Mouse (Mus musculus) neural tube, embryonic 11.5 days (tissue): ENCODE measurements at regions not wholly inside any gene's neighbourhood (a gene's known extent, or its start where the extent isn't known, plus 50 kb on each side); places are given as distances from the start of the nearest gene placed in this dataset.

Experiments
- ATAC-seq: fragments of 200-750 bp; cut with Nextera tagmentation; 2 replicates; pipeline ENCODE4 v1.8.0; 2017; ENCODE audit warnings: moderate number of reproducible peaks, mild to moderate bottlenecking, moderate TSS enrichment, moderate library complexity; ENCODE audit not compliant: insufficient read depth, low FRiP score, low TSS enrichment
- DNase-seq: peaks from one replicate; pipeline ENCODE4 v3.0.0-alpha.2; 2015; ENCODE audit warnings: low spot score
- H3K27ac ChIP-seq: fragments of 300-500 bp; sonication (generic); 2 replicates; pipeline ENCODE4 v1.5.1; 2014; ENCODE audit warnings: low read depth, mild to moderate bottlenecking, low read length
- H3K27me3 ChIP-seq: fragments of 300-500 bp; sonication (generic); 2 replicates; pipeline ENCODE4 v1.6.1; 2014; ENCODE audit warnings: mild to moderate bottlenecking, low read length, mixed read lengths; ENCODE audit not compliant: control insufficient read depth, insufficient read depth
- H3K36me3 ChIP-seq: fragments of 300-500 bp; sonication (generic); 2 replicates; pipeline ENCODE4 v1.6.1; 2014; ENCODE audit warnings: mild to moderate bottlenecking, low read length, moderate library complexity, mixed read lengths; ENCODE audit not compliant: control insufficient read depth, insufficient read depth
- H3K4me1 ChIP-seq: fragments of 300-500 bp; sonication (generic); 2 replicates; pipeline ENCODE4 v1.6.1; 2014; ENCODE audit warnings: low read length, mixed read lengths; ENCODE audit not compliant: control insufficient read depth, insufficient read depth
- H3K4me2 ChIP-seq: fragments of 300-500 bp; sonication (generic); 2 replicates; pipeline ENCODE4 v1.6.1; 2014; ENCODE audit warnings: low read depth, mild to moderate bottlenecking, moderate library complexity
- H3K4me3 ChIP-seq: fragments of 300-500 bp; sonication (generic); 2 replicates; pipeline ENCODE4 v1.5.1; 2014; ENCODE audit warnings: low read depth, low read length
- H3K9ac ChIP-seq: fragments of 300-500 bp; sonication (generic); 2 replicates; pipeline ENCODE4 v1.6.1; 2014; ENCODE audit warnings: mild to moderate bottlenecking, low read length
- H3K9me3 ChIP-seq: fragments of 300-500 bp; sonication (generic); 2 replicates; pipeline ENCODE4 v1.6.1; 2016; ENCODE audit warnings: low read length; ENCODE audit not compliant: control insufficient read depth
- WGBS: fragments of 180-500 bp; shearing (Covaris S2); extraction: QIAGEN DNeasy Blood & Tissue Kit; methylation state at CpG from one replicate; pipeline ENCODE4 v1.1.7; 2014; 5-methylcytosine and 5-hydroxymethylcytosine counted together

GRCm38 (mm10) chr5:126699314-126699713 lies 542.3 kb upstream of the Tmem132c start:
- Histone ChIP-seq H3K27me3 (no peaks in the 10 kb centered on the region), H3K9me3 (no peaks in the 10 kb centered on the region), H3K36me3 (no peaks in the 10 kb centered on the region), H3K27ac (no peak overlapping the region), H3K4me1 (no peaks in the 10 kb centered on the region), H3K4me2 (no peak overlapping the region), H3K9ac (no peak overlapping the region), H3K4me3 (no peak overlapping the region)
- DNase-seq (peak; percentile 35), ATAC-seq (no peak)
- WGBS, result 54% methylated on average over 4 of the region's 4 CpGs

- WGBS, result 59% methylated on average over 8 of the region's 8 CpGs
- H3K4me3 ChIP-seq, result no peak overlapping the region
- no peak overlapping the region for H3K27ac ChIP-seq
- H3K36me3 ChIP-seq, result no peaks in the 10 kb centered on the region
- ATAC-seq (no peak), DNase-seq (no peak)
- H3K9me3 ChIP-seq, result no peaks in the 10 kb centered on the region
- no peak overlapping the region for H3K4me2 ChIP-seq
- H3K27me3 ChIP-seq, result no peaks in the 10 kb centered on the region
- no peaks in the 10 kb centered on the region for H3K4me1 ChIP-seq
- H3K9ac ChIP-seq, result no peak overlapping the region
These were observed 537.9 kb upstream of the Tmem132c start for GRCm38 (mm10) chr5:126703516-126704282.

- no peaks in the 10 kb centered on the region for H3K27me3 ChIP-seq
- no peaks in the 10 kb centered on the region for H3K9me3 ChIP-seq
- no peaks in the 10 kb centered on the region for H3K36me3 ChIP-seq
- DNase-seq (no peak), ATAC-seq (no peak)
- H3K4me2 ChIP-seq, result no peak overlapping the region
- no peak overlapping the region for H3K4me3 ChIP-seq
- 53% methylated on average over 11 of the region's 11 CpGs for WGBS
- no peaks in the 10 kb centered on the region for H3K4me1 ChIP-seq
- no peak overlapping the region for H3K27ac ChIP-seq
- no peak overlapping the region for H3K9ac ChIP-seq
These were observed 535.7 kb upstream of the Tmem132c start for GRCm38 (mm10) chr5:126705871-126706270.

- DNase-seq (no peak), ATAC-seq (no peak)
- Histone ChIP-seq H3K4me3 (no peak overlapping the region), H3K4me2 (no peak overlapping the region), H3K4me1 (no peaks in the 10 kb centered on the region), H3K9ac (no peak overlapping the region), H3K27ac (no peak overlapping the region), H3K36me3 (no peaks in the 10 kb centered on the region), H3K9me3 (no peaks in the 10 kb centered on the region), H3K27me3 (no peaks in the 10 kb centered on the region)
- WGBS, result 74% methylated on average over 4 of the region's 4 CpGs
These were observed 534.9 kb upstream of the Tmem132c start for GRCm38 (mm10) chr5:126706701-126707100.

GRCm38 (mm10) chr5:126714672-126715071 lies 526.9 kb upstream of the Tmem132c start:
- H3K27ac ChIP-seq, result no peak overlapping the region
- no peak for DNase-seq
- no peak overlapping the region for H3K4me3 ChIP-seq
- no peak overlapping the region for H3K9ac ChIP-seq
- H3K27me3 ChIP-seq, result no peaks in the 10 kb centered on the region
- H3K36me3 ChIP-seq, result no peaks in the 10 kb centered on the region
- no peak overlapping the region for H3K4me2 ChIP-seq
- no peaks in the 10 kb centered on the region for H3K9me3 ChIP-seq
- H3K4me1 ChIP-seq, result no peaks in the 10 kb centered on the region
- 39% methylated on average over 6 of the region's 6 CpGs for WGBS
- no peak for ATAC-seq

GRCm38 (mm10) chr5:126718421-126718820 lies 523.2 kb upstream of the Tmem132c start:
- no peak overlapping the region for H3K4me2 ChIP-seq
- no peaks in the 10 kb centered on the region for H3K36me3 ChIP-seq
- DNase-seq (no peak), ATAC-seq (no peak)
- 90% methylated on average over 2 of the region's 2 CpGs for WGBS
- H3K27me3 ChIP-seq, result no peaks in the 10 kb centered on the region
- H3K27ac ChIP-seq, result no peak overlapping the region
- no peak overlapping the region for H3K9ac ChIP-seq
- H3K4me3 ChIP-seq, result no peak overlapping the region
- H3K9me3 ChIP-seq, result no peaks in the 10 kb centered on the region
- H3K4me1 ChIP-seq, result no peaks in the 10 kb centered on the region

GRCm38 (mm10) chr5:126721300-126721699 lies 520.3 kb upstream of the Tmem132c start:
- no peak for ATAC-seq
- H3K4me1 ChIP-seq, result no peaks in the 10 kb centered on the region
- no peak overlapping the region for H3K27ac ChIP-seq
- 80% methylated on average over 2 of the region's 2 CpGs for WGBS
- H3K4me2 ChIP-seq, result no peak overlapping the region
- no peak for DNase-seq
- H3K9ac ChIP-seq, result no peak overlapping the region
- H3K36me3 ChIP-seq, result no peaks in the 10 kb centered on the region
- H3K4me3 ChIP-seq, result no peak overlapping the region
- H3K27me3 ChIP-seq, result no peaks in the 10 kb centered on the region
- no peaks in the 10 kb centered on the region for H3K9me3 ChIP-seq

GRCm38 (mm10) chr5:126723304-126724295 lies 518.0 kb upstream of the Tmem132c start:
- H3K27me3 ChIP-seq, result no peaks in the 10 kb centered on the region
- H3K4me1 ChIP-seq, result no peaks in the 10 kb centered on the region
- ATAC-seq, result no peak
- WGBS, result 73% methylated on average over 10 of the region's 10 CpGs
- H3K9ac ChIP-seq, result no peak overlapping the region
- H3K36me3 ChIP-seq, result no peaks in the 10 kb centered on the region
- H3K4me2 ChIP-seq, result no peak overlapping the region
- DNase-seq, result no peak
- no peak overlapping the region for H3K27ac ChIP-seq
- H3K4me3 ChIP-seq, result no peak overlapping the region
- no peaks in the 10 kb centered on the region for H3K9me3 ChIP-seq
